Mouse (Mus musculus) layer of hippocampus, adult 9-10 months (tissue): Measurements from ENCODE around the gene Oas1d.
"Not testable (repeated sequence)": the region's sequence is repeated elsewhere in the genome, so short reads cannot be mapped to it uniquely, and the experiment has no call there.

Experiments used
- DNase-seq: peaks from one replicate; pipeline ENCODE4 v3.0.0; 2022; ENCODE audit warnings: low spot score

Oas1d gene

DNA sequence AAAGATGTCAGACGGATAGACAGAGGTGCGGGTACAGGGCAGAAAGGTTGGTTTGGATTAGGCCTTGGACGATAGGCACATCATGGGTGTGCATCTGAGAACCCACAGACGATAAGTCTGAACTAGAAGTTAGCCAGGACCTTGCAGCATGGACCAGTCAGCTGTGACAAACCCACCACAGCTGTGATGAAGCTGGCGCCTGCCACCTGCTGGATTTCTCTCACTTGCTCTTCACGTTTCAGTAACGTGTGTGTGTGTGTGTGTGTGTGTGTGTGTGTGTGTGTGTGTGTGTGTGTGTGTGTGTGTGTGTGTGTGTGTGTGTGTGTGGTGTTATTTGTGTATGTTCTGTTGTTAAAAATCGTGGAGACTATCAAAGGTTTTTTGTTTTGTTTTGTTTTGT is at the start of gene Oas1d:
Gene Oas1d (plus strand): TSS at position 333 of the 400 bp plus-strand sequence.
- not testable (repeated sequence) for DNase-seq

DNA sequence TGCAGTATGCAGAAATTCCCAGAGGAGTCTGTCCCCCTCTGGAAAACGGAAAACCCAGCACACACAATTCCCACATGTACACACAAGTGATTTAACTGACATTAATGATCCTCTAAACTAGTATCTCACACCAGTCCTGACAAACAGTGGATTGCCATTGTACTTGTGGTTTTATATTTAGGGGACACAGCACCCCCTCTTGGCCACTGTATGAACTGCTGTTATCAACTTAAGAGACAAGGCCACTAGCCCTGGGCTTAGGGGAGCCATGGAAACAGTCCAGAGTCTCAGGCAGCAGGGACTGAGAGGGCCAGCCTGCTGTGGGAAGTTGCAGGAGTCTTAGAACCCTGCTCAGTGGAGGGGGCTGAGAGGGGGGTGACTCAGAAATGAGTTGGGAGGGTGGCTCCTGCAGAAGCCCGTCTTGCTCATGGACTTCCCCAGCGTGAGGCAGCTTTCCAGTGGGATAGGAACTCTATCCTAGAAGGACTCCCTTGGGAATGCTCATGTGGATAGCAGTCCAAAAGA is 48.9 kb upstream of the Oas1d start:
- no peak for DNase-seq

DNA sequence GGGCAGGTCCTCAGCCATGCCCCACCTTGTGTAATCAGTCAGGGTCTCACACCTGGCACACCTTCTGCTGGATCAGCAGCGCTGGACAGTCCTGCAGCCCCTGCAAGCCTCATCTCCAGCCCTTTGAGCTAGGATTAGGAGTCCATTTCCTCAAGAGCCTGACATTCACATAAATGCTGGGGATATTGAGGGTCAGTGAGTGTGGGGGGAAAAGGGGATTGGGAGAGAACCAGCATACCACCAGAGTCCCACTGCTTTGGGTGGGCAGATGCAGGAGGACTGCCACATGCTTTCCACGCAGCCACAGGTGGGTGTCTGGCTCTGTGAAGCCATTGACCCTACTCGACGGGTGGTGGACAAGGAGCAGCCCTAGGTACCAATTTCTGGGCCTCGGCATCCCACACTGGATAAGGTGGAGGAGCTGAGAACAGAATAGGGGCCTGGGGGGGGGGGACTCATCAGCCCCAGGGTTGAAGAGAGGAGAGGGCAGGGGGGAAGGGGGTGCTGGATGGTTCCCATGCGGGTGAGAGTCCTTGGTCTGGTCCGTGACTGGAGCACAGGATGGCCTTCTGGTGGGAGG is 44.8 kb upstream of the Oas1d start:
- DNase-seq = no peak

DNA sequence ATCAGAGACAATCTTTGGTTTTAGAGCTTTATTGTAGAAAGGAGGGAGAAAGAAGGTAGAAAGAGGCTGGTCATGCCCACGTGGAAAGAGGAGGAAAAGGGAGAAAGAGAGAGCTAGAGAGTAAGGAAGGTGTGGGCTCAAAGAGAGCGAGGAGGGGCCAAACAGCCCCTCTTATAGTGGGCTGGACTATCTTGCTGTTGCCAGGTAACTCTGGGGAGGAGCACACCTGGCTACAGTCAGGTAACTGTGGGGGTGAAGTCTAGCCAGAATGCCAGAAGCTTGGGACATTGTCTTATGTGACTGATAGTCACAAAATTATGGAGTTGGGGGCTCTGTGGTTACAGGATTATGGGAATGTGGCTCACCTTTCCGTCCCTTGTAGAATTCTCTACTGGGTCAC is 44.3 kb upstream of the Oas1d start:
- no peak for DNase-seq

DNA sequence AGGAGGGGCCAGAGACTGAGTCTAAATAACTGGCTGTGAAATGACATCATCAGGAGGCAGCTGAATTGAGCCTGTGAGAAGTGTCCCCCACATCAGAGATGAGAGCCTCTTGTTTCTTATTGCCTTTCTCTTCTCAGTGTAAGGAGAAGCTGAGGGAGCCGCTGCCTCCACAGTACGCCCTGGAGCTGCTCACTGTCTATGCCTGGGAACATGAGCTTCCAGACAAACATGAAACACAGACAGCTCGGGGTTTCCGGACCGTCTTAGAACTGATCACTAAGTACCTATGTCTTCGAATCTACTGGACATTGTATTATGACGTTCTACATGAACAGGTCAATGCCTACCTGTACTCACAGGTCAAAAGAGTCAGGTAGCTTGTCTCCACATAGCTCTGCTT is 43.6 kb upstream of the Oas1d start:
- no peak for DNase-seq

DNA sequence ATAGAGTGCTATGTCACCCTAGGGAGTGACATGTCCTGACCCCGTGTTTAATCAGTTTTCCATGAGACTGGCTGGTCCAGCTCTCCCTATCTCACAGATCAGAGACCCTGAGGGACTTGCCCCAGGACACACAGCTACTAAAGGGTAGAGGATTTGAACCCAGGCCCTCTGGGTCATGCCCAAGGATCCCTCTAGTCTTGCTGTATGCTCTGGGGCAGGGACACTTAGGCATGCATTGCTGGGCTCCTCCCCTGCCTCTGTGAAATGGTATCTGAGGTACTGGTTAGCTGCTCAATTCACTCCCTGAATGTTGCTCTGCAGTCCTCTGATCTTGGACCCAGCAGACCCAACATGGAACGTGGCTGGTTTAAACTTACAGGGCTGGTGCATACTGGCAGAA is 42.9 kb upstream of the Oas1d start:
- no peak for DNase-seq

DNA sequence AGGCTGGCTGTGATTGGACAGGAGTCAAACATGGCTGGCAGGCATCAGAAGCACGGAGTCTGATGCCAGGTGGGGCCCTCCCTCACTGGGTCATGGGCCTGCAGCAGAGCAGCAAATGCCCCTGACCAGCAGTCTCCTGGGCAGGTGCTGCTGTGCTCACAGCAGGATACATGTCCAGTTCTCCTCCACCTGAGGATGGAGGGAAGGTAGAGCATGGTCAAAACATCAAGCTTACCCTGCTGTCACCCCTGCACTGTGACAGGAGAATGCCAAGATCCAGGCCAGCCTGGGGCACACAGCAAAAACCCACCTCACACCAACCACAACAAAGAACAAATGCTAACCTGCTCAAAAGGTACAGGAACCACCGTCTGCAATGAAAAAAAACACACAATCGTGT is 37.5 kb upstream of the Oas1d start:
- DNase-seq = not testable (repeated sequence)

DNA sequence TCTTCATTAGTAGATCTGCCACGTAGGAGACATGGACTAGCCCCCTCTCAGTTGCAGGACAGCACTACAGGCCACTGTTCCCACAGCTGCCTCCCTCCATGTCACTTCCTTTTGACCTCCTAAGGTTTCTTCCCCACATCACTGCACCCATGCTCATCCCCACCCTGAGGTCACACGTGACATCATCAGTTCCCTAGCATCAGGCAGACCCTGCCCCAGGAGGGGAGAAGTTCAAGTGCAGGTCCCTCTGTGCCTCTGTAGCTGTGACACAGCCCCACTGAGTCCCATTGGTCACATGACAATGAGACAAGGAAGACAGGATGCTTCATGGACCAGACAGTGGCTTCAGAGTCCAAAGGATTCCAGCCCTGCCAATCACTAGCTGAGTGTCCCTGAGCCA is 36.9 kb upstream of the Oas1d start:
- not testable (repeated sequence) for DNase-seq

DNA sequence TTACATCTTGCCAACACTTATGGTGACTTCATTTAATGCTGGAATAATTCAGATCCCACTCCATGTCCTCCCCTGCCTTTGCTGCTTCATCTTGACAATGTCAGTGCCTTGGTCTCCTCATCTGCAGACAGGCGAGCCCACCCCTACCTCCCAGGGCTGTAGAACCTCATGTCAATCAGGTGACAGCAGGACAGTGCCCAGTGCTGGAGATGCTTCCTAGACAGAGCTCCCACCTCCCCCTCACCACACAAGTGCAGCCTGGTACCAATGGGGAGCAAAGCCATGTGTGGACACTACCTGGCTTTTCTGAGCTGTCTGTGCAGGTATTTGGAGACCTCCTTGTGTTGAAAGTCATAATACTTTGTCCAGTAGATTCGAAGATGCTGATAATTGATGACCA is 35.5 kb upstream of the Oas1d start:
- not testable (repeated sequence) for DNase-seq

DNA sequence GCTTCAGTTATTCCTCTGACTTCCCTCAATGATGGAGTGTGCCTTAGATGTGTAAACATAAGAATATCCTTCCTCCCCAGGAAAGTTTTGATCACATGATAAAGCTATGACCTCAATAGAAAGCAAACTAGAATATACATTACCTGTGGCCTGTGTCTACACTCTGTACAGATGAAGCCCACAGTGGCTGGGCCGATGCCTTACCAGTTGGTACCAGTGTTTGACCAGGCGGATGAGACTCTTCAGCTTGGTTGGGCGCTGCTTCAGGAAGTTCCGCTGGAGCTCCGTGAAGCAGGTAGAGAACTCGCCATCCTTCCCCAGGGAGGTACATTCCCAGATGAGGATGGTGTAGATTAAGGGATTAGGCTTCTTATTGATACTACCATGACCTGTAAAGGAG is 32.7 kb upstream of the Oas1d start:
- DNase-seq = not testable (repeated sequence)

DNA sequence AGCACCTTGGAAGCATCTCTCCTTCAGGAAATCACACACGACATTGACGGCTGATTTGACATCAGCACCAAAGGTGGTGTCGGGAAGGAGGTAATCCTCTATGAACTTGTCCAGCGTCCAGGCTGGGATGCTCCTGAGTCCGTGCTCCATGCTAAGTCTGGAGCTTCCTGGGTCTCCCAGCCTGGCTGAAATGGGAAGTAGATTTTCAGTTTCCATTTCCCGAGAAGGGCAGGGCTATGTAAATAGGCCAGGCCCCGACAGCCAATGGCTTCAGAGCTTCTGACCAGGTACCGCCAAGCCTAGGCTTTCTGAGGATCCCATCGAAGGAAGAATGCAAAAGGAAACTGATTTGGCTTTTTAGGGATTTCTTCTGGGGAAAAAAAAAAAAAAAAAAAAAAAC is 26.9 kb upstream of the Oas1d start, which contains the start of gene Oas1g:
Gene Oas1g (minus strand): TSS at position 201 of the 400 bp plus-strand sequence.
- DNase-seq = not testable (repeated sequence)

DNA sequence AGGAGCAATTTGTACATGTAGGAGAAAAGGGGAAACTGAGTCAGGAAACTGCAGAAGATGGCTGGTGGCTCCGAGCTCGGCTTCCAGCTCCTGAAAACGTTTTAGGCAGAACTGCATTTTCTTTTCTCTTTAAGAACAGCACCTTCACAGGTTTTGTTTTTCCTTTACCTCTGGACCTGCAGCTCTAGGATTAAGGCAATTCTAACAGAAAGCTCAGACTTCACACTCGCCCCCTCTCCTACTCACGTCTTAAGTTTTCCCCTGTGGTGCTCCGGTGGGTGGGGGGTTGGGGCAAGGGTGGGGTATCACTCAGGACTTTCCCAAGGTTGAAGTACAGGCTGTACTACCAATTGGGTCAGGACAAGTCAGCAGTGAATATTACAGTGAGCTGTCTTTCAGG is 26.5 kb upstream of the Oas1d start:
- no peak for DNase-seq

DNA sequence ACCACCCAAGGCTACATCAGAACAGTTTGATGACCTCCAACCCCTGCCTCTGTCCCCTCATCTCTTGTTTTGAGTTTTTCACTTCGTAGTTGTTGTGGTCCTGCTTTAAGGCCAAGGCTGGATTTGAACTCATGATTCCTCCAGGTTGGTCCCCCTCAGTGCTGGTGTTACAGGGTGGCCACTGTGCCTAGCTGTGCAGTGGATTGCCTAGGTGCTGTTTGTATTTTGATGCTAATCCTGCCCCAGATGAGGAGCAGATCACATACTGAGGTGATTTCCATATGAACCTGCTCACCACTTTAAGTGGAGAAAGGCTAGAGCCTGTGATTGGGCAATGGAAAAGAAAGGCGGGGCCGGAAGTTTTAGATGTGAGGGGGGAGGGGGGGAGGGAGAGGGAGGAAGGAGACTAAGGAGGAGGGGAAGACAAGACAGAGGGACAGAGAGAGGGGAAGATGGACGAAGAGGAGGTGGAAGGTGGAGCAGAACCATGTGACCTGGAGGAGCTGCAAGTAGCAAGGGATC is 26.0 kb upstream of the Oas1d start:
- DNase-seq = not testable (repeated sequence)

DNA sequence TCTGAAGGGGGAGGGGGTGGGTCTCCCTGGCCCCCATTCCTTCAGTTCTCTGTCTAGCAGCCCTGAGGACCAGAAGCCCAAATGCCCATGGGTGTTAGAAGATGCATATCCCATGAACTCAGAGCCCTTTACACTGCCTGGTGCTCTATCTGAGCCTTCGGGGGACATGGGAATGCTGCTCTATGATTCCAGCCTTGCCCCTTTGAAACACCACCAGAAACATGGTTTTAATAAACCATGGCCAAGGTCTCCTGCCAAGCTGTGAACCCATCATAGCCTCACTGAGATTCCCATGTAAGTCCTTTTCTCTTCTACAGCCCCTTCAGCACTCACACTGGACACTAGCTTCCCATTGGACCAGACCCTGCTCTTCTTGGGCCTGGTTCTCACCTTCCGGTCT is 24.3 kb upstream of the Oas1d start:
- DNase-seq = no peak

DNA sequence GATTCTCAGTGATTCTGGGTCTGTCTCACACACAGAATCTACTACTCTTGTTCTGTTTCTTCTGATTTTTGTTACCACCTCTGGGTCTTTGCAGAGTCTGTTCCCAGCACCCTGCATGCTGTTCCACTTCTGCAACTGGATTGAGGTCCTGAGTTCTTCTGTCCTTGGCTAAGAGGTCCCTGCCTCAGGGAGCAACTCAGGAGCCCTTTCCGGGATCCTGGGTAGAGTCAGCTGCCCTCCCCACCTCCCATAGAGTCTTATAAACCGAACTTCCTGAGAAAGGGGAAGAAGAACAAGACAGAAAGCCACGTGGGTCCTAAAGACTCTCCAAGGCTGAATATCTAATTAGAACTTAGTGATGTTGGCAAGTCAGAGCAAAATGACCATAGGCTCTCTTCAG is 23.3 kb upstream of the Oas1d start:
- no peak for DNase-seq

DNA sequence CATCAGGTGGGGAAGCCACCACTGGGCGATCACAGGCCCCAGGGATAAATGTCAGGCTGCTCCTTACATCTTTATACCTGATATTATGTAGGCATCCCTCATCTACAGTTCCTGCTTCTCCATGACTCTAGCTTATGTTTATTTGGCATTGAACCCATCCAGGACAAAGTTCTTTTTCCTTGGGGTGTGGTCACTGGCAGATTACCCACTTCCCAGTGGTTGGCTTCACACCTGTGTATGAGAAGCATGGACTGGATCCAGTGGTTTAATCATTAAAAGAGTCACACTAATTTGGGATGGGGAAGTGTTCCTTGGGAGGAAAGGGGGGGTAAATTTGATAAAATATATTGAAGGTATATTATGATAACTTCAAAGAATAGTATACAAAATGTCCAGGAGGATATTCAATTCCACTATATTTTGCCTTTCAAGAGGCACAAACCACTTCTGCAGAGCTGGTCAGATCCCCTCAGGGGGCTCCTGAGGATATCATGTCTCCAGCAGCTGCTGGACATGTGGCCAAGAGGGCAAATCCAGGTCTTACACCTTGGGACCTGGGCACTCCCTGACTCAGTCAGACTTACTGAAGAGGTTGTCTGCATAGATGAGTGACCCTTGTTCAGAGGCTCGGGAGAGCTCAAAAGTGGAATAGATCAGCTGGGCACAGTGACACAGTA is 22.6 kb upstream of the Oas1d start:
- not testable (repeated sequence) for DNase-seq

DNA sequence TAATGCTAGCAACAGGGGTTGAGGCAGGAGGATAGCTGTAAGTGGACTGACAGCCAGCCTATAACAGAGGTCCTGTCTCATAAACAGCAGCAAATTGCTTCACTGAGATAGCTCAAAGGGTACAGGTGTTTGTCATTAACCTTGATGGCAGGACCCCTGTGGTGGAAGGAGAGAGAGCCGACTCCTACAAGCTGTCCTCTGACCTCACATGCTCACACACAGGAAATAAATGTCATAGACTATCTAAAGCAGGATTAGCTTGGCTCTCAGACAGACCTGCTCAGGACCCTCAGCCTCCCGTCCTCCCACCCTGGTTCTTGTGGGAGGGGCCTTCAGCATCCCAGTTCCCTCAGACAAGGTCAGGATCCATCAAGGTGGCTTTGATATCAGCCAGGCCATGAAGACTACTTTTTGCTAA is 22.1 kb upstream of the Oas1d start:
- DNase-seq = no peak

DNA sequence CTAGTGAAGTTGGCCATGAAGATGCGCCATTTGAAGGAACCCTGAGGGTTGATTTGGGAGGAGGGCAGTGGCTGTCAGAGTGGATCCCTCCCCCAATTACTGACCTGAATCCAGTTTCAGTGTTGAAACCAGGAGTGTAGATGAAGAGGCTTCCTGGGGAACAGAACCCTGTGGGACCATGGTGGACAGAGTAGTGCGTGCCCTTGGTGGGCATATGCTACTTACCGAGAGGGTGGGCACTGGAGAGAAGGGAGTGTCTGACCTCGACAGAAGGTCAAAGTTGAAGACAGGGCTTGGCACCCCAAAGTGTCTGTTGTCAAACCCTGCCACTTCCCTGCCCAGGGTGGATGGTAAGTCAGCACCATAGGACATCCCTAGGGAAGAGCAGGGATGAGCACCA is 20.5 kb upstream of the Oas1d start:
- DNase-seq = not testable (repeated sequence)

DNA sequence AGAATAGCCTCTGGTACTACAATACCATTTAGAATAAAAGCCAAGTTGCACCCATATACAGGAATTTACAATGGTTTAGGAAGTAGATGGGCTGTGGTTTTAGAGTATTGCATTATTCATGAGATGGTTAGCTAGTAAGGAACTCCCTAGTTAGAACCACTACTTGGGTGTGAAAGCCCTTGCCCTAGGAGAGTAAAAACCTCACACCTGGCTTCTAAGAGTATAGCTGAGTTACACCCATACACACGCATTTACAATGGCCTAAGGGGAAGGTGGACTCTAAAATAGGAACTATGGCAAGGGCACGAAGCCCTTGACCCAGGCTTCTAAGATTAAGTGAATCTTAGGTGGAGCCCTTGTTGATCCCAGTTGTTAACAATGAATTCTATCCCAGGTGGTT is 19.6 kb upstream of the Oas1d start:
- not testable (repeated sequence) for DNase-seq

DNA sequence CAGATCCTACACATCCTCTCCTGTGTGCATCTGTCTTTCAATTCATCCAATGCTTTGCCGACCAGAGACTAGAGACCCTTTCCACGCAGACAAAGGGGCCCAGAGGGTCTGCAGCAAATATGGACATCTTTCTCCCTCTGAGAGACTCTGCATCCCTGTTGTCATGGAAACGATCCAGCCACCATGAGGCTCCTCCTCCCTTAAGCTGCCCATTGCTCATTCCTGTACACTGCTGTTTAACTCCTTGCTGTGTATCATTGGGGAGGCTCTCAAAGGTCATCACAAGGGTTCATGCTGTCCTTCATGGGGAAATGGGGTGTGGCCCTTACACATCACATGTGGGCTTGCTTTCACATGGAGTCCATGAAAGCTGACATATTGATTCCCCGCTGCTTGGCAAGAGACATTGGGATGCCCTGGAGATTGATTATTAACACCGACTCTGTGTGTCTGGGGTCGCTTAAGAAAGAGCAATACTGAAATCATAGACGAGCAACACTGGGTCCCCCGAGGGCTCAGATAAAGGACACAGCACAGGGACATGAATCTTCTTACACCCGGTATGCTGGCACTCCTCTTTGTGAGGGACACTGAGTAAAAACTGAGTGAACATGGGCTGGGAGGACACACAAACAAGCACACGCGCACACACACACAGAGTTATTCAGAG is 19.0 kb upstream of the Oas1d start:
- DNase-seq = no peak

DNA sequence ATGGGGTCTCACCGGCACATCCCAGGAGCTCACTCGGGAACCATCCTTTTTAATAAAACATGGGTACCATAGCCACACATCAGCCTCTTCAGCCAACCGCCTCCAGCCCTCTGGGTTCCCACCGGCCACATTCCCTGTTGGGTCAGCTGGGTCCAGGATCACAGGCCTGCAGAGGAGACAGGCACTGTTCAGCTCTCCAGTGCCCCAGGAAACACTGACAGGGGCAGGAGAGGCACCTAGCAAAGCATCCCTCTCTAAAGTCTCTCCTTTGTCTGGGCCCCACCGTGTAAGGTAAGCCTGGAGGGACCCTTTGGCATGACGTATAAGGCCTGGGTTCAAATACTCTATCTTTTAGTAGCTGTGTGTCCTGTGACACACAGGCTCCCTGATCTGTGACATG is 16.0 kb upstream of the Oas1d start:
- DNase-seq = no peak

DNA sequence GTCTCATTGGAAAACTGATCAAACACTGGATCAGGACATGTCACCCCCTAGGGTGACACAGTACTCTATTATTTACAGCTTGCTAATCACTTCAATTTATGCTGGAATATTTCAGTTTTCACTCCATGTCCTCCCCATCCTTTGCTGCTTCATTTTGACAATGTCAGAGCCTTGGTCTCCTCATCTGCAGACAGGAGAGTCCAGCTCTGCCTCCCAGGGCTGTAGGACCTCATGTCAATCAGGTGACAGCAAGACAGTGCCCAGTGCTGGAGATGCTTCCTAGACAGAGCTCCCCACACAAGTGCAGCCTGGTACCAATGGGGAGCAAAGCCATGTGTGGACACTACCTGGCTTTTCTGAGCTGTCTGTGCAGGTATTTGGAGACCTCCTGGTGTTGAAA is 15.6 kb upstream of the Oas1d start:
- no peak for DNase-seq

DNA sequence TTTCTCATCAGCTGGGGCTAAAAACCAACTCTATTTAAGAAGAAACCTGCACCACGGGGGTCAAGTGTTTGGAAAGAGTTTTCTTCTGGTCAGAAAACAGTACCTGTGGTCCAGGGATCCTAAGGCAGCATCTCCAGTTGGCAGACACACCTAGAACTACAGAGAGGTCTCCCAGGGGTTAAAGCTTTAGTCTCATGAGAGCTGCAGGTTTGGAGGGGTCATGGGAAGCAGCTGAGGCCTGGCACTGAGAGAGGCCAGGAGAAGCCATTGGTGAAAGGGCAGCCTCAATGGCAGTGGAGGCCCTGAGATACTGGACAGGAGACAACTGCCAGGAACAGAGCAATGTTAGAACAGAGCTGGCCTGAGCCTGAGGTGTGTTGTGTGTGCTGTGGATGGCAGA is 13.7 kb upstream of the Oas1d start:
- no peak for DNase-seq
